Mouse (Mus musculus) heart, postnatal 4 days (tissue): ENCODE data around the gene Apba2. TPM values are rescaled to one million over a fixed set of nuclear protein-coding genes. Genes with fewer than 3 reads are reported as not detected.

Experiments used
- DNase-seq: peaks from one replicate; pipeline ENCODE4 v3.0.0; 2021
- total RNA-seq, 2 experiments: library from RNA; stranded (reverse); gene quantifications; 2 replicates each; pipeline ENCODE4 v1.2.3; 2021

Apba2 gene
- total RNA-seq, 2 experiments from 2014 or later = 0.23 to 0.31 TPM

GRCm38 (mm10) chr7:64659328-64659727 lies 157.8 kb downstream of the Apba2 start:
- no peak for DNase-seq

GRCm38 (mm10) chr7:64662506-64662905 lies 161.0 kb downstream of the Apba2 start:
- no peak for DNase-seq

GRCm38 (mm10) chr7:64663600-64663999 lies 162.1 kb downstream of the Apba2 start:
- DNase-seq = no peak

GRCm38 (mm10) chr7:64665120-64665519 lies 163.6 kb downstream of the Apba2 start:
- no peak for DNase-seq

DNA sequence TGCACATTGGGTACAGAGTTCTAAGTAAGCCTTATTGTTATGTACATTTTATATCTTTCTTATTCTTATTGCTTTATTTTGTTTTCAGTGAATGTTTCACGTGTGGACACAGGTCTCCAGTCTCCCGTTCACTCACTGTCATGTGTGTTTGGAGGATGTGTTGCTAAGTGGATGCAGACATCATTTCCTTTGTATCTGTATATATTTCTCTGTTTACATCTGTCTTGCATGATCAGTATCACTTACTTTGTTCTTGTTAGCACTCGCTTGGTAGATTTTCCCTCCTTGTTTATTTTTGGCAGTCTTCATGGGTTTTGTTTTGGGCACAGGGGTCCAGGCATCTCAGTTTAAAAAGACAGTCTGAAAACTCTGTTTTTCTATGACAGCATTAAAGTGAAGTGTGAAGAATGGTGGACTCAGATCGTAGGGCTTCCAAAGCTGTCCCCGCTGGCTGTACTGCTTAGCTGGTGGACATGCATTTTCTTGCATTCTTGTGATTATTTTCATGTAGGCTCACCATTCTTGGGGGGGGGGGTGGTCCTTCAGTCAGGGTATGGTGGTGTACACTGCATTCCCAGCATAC lies 164.3 kb downstream of the Apba2 start:
- no peak for DNase-seq

DNA sequence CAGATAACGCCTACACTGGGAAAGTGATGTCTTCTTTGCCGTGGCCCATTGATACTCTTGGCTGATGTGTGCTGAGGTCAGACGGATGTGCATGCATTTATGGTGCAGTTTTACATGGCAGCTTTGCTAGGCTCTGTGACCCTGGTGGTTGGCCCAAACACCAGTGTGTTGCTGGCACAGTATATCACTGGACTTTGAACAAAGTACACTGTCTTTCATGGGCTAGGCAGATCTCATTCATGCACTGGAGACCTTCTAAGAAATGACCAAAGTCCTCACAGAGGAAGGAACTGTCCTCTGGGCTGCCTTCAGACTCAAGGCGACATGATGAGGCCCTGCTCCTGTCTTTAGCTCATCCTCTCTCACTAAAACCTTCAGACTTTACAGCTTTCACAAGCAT lies 166.5 kb downstream of the Apba2 start:
- DNase-seq = no peak

DNA sequence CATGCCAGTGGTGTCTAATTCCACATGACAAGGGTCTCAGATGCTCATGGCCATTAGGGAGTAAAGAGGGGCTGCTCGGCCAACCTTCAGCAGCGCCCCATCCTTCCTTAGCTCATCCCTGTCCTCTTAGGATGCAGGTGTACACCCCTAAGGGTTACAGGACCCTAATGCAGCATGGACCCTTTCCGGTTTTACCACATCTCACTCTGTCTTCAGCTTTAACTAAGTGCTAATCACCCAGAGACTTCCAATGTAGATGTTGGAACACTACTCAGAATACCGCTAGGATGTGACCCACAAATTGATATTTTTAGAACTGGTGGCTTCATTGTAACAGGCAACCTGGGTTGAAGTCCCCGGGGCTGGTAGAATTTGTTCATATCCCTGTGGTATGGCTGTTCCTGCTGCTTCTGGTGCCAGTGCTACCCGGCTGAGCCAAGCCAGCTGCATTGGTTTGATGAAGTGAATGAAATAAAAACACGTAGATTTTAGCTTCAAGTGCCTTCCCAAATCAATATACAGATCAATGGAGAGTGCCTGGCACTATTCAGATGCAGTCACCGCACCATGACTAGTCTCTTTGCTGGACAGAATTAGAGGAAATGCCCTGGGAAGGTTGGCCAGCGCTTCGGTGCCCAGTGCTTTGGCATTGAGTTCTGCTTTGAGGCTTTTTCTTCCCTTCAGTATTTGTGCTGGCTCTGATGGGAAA lies 178.4 kb downstream of the Apba2 start:
- no peak for DNase-seq

GRCm38 (mm10) chr7:64684893-64685292 lies 183.4 kb downstream of the Apba2 start:
- DNase-seq = no peak

DNA sequence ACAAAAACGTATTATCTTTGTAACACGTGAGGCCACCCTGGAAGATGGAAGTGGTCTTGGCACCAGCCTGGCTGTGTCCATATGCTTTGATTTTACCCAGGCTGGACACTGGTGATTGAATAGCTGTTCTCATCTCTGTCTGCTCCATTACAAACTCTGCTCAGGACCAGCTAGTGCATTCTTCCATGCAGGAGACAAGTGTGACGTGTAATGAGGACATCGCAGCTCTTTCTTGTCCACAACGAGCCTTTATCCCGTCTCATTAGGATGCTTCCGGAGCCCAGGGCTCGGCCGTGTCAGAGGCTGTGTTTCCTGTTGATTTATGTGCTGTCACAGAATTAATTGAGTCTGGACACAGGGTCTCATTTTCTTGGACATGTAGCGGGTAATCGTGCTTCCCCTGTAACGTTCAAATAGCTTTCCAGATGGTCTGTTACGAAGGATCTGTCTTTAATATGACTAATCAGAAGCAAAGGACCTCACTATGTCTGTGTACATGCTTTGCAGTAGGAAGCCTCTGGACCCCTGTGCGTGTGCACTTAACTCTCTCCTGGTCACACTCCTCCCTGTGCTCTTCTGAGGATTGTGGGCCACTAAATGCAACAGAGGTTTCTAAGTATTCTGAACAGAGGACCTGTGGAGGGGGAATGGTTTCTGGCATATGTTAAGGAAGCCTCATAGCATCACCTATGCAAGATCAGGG lies 186.8 kb downstream of the Apba2 start:
- DNase-seq = no peak

DNA sequence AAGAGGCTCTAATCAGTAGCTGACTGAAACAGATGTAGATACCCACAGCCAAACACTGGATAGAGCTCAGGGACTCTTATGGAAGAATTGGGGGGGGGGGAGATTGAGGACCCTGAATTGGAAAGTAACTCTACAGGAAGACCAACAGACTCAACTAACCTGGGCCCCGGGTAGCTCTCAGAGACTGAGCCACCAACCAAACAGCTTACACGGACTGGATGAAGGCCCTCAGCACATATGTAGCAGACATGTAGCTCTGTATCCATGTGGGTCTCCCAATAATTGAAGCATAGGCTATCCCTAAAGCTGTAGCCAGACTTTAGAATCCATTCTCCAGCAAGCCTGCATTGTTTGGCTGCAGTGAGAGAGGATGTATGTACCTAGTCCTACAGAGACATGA lies 190.3 kb downstream of the Apba2 start:
- DNase-seq = no peak

DNA sequence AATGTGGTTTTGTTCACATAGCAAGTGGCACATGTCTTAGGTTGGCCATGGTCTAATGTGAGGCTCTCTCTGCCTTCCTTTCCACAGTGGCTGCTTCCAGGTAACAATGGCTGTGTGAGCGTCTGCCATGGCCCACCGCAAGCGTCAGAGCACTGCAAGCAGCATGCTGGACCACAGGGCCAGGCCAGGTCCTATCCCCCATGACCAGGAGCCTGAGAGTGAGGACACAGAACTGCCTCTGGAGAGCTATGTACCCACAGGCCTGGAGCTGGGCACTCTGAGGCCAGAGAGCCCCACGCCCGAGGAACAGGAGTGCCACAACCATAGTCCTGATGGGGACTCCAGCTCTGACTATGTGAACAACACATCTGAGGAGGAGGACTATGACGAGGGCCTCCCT lies 193.4 kb downstream of the Apba2 start:
- no peak for DNase-seq

- no peak for DNase-seq
Observed at GRCm38 (mm10) chr7:64696521-64697281, 195.2 kb downstream of the Apba2 start.

GRCm38 (mm10) chr7:64697791-64698337 lies 196.4 kb downstream of the Apba2 start:
- no peak for DNase-seq

GRCm38 (mm10) chr7:64704060-64704595 lies 202.6 kb downstream of the Apba2 start:
- no peak for DNase-seq

DNA sequence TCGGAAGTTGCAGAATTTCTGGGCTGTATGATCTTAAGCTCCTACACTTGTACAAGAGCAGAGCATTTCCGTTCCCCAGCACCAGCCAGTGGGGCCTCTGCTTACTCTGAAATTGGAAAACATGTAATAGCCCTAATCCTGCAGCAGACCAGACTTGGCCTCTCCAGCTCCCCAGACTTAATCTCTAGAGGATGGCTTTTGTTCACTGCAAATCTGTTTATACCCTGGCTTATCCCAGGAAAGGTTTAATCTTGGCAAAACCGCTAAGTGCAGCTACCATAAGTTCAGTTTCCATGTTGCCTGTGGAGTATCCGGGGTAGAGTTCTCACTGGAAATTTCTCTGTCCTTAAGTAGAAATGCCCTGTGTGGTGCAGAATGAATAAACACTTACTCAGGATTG lies 206.7 kb downstream of the Apba2 start:
- no peak for DNase-seq

- no peak for DNase-seq
Observed at GRCm38 (mm10) chr7:64709520-64710262, 208.2 kb downstream of the Apba2 start.

DNA sequence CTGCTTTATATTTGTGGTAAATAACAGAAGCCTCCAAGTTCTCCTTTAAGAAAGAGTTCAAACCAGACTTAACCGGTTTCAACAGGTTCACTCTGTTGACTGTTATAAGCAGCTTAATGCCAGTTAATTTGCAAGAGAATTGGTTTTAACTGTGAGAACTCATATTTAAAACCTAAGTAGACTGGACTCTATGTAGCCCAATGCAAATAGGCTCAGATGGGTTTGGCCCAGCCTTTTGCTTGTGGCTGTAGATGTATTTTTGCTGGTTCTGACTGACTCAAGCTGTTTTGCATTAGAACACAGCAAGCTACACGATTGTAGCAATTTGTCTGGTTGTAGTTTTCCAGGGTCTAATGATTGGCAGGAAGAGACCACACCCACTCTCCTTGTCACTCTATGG lies 214.8 kb downstream of the Apba2 start:
- no peak for DNase-seq

GRCm38 (mm10) chr7:64723313-64723712 lies 221.8 kb downstream of the Apba2 start:
- no peak for DNase-seq

- DNase-seq = no peak
Observed at GRCm38 (mm10) chr7:64724409-64724808, 222.9 kb downstream of the Apba2 start.

- DNase-seq = no peak
Observed at GRCm38 (mm10) chr7:64725967-64726695, 224.6 kb downstream of the Apba2 start.

DNA sequence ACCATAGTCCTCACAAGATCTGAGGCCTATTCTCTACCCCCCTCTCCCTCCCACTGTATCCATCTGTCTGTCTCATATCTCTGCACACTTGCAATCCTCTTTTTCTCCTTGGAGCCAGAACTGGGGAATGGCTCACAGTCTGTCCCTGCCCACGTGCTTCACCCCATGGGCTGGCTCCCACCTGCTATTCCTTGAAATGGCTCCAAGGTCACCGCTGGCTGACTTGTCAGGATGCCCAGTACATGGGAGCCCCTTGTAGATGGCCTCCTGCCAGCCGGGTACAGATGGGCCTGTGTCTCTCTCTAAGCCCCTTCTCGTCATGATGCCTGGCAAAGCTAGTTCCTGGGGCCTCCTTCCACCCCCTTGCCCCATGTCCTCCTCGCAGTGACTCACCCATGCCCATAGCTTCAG lies 226.7 kb downstream of the Apba2 start:
- peak; percentile 16 for DNase-seq
